Mouse (Mus musculus): ENCODE results near the gene Olfr692. TPM values are rescaled to one million over a fixed set of nuclear protein-coding genes. Genes with fewer than 3 reads are reported as not detected.
A peak's percentile ranks its signal among the peaks of the same experiment; 100 is the strongest.
"Not testable (repeated sequence)": the region's sequence is repeated elsewhere in the genome, so short reads cannot be mapped to it uniquely, and the experiment has no call there.

Gene Olfr692
- polyA plus RNA-seq, 1 experiment from 2014 or later = not detected

- no peak overlapping the region for H3K9ac ChIP-seq (ENCODE audit: low read length)
- no peaks in the 10 kb centered on the region for H3K9me3 ChIP-seq (replicated peaks; ENCODE audit: control insufficient read depth, low read length)
- H3K4me1 ChIP-seq (ENCODE audit: control insufficient read depth, insufficient read depth, low read length) = peaks cover 8% of the 10 kb centered on the region; the same call in 1 of the 2 replicates
- no peaks in the 10 kb centered on the region for H3K27me3 ChIP-seq (ENCODE audit: control insufficient read depth, insufficient read depth, low read length)
- no peak for ATAC-seq (ENCODE audit: insufficient read depth, low FRiP score)
- H3K4me3 ChIP-seq (replicated peaks; ENCODE audit: low read length) = no peak overlapping the region
- H3K4me2 ChIP-seq (ENCODE audit: low read depth, low read length) = no peak overlapping the region
- no peak overlapping the region; the same call in 1 of the 2 replicates for H3K27ac ChIP-seq (ENCODE audit: low read length)
- no peaks in the 10 kb centered on the region for H3K36me3 ChIP-seq (ENCODE audit: control insufficient read depth, insufficient read depth, low read length)
Measured at GRCm38 (mm10) chr7:105396126-105396525, 28.1 kb downstream of the Olfr692 start.

DNA sequence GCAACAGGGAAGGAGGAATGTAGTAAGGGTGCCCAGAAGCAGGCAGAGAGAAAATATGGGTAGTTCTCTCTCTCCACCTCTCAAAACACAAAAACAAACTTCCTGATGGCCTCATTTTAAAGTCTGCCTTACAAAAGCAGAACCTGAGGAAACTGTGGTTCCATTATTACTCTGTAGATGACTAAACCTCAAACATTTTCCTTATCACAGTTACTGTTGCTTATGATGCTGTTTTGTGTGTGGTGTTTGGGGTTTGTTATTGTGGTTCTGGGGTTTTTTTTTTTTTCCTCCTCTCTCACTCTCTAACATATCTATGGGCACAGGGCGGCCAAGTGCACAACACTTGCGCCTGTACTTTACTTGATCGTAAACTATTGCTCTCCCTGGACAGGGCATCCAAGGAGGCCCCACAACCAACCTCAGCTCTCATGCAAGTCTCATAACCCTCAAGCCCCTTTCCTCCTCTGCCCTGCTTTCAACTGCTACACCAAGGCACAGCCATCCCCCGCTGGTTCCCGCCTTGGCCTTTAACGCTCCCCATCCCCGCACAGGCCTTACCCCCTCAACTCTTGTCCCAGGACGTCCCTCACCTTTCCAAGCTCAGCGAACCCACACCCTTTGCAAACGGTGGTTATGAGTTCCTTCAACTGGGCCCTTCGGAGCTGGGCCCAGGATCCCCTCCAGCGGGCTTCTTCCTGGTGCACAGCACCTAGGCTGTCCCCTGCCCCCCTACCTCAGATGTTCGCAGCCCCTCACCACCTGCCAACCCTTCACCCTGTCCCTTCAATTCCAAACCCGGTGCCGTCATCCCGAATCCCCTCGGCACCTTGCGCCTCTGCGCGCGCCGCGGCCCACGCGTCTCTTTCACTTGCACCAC, 31.3 kb downstream of the Olfr692 start:
- WGBS = under 1% methylated on average over 25 of the region's 25 CpGs
- Histone ChIP-seq H3K4me3 (replicated peaks; ENCODE audit: low read length) (peak overlapping the region; percentile 93), H3K36me3 (ENCODE audit: control insufficient read depth, insufficient read depth, low read length) (no peaks in the 10 kb centered on the region), H3K4me2 (ENCODE audit: low read depth, low read length) (peak overlapping the region; percentile 92), H3K27me3 (ENCODE audit: control insufficient read depth, insufficient read depth, low read length) (no peaks in the 10 kb centered on the region), H3K27ac (ENCODE audit: low read length) (peak overlapping the region; percentile 85), H3K4me1 (ENCODE audit: control insufficient read depth, insufficient read depth, low read length) (peaks cover 8% of the 10 kb centered on the region; the same call in 1 of the 2 replicates), H3K9ac (ENCODE audit: low read length) (peak overlapping the region; percentile 95), H3K9me3 (replicated peaks; ENCODE audit: control insufficient read depth, low read length) (no peaks in the 10 kb centered on the region)
- ATAC-seq (ENCODE audit: insufficient read depth, low FRiP score) = peak; percentile 7; the same call in 1 of the 2 replicates

- Histone ChIP-seq H3K4me3 (replicated peaks; ENCODE audit: low read length) (peak within 1 kb of the TSS; percentile 93), H3K27ac (ENCODE audit: low read length) (peak within 1 kb of the TSS; percentile 87), H3K36me3 (ENCODE audit: control insufficient read depth, insufficient read depth, low read length) (no peaks in the 10 kb centered on the region), H3K27me3 (ENCODE audit: control insufficient read depth, insufficient read depth, low read length) (no peaks in the 10 kb centered on the region), H3K9ac (ENCODE audit: low read length) (peak within 1 kb of the TSS; percentile 95), H3K9me3 (replicated peaks; ENCODE audit: control insufficient read depth, low read length) (no peaks in the 10 kb centered on the region), H3K4me1 (ENCODE audit: control insufficient read depth, insufficient read depth, low read length) (peaks cover 8% of the 10 kb centered on the region; the same call in 1 of the 2 replicates), H3K4me2 (ENCODE audit: low read depth, low read length) (peak within 1 kb of the TSS; percentile 92)
- ATAC-seq (ENCODE audit: insufficient read depth, low FRiP score) = peak; percentile 98
- WGBS = under 1% methylated on average over 55 of the region's 55 CpGs
Measured at GRCm38 (mm10) chr7:105399935-105400624, 32.0 kb downstream of the Olfr692 start, which contains the start of gene Fam160a2. Gene Fam160a2, minus strand, starts transcription at chr7:105400054.

DNA sequence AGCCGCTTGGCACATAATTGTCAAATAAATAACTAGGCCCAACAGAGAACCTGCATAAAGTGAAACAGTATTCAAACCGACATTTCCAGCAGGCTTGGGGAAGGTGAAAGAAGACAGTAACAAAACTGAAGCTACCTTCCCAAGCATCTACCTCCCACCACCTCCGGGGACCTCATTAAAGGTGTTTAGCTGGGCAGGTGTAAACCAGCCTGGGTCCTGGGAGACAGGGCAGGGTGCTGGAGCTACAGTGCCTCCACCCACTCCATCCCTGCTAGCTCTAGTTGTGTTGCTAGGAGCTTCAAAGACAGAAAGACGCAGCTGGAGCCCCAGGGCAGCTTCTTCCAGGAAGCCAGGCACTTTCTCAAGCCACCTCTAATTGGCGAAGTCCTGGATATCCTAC, 36.2 kb downstream of the Olfr692 start, which contains the start of gene Cnga4:
Gene Cnga4, plus strand, starts transcription at position 301 of the 400 bp plus-strand sequence.
- no peak within 1 kb of the TSS for H3K4me2 ChIP-seq (ENCODE audit: low read depth, low read length)
- H3K9ac ChIP-seq (ENCODE audit: low read length) = no peak within 1 kb of the TSS
- no peaks in the 10 kb centered on the region for H3K36me3 ChIP-seq (ENCODE audit: control insufficient read depth, insufficient read depth, low read length)
- H3K4me3 ChIP-seq (replicated peaks; ENCODE audit: low read length) = no peak within 1 kb of the TSS
- no peaks in the 10 kb centered on the region for H3K27me3 ChIP-seq (ENCODE audit: control insufficient read depth, insufficient read depth, low read length)
- H3K4me1 ChIP-seq (ENCODE audit: control insufficient read depth, insufficient read depth, low read length) = no peaks in the 10 kb centered on the region
- WGBS = 66% methylated on average over 5 of the region's 5 CpGs
- H3K27ac ChIP-seq (ENCODE audit: low read length) = no peak within 1 kb of the TSS
- ATAC-seq (ENCODE audit: insufficient read depth, low FRiP score) = no peak
- no peaks in the 10 kb centered on the region for H3K9me3 ChIP-seq (replicated peaks; ENCODE audit: control insufficient read depth, low read length)

GRCm38 (mm10) chr7:105406322-105406721, 38.3 kb downstream of the Olfr692 start:
- no peak for ATAC-seq (ENCODE audit: insufficient read depth, low FRiP score)
- Histone ChIP-seq H3K4me3 (replicated peaks; ENCODE audit: low read length) (no peak overlapping the region), H3K4me2 (ENCODE audit: low read depth, low read length) (no peak overlapping the region), H3K27ac (ENCODE audit: low read length) (no peak overlapping the region), H3K9me3 (replicated peaks; ENCODE audit: control insufficient read depth, low read length) (no peaks in the 10 kb centered on the region), H3K9ac (ENCODE audit: low read length) (no peak overlapping the region), H3K27me3 (ENCODE audit: control insufficient read depth, insufficient read depth, low read length) (no peaks in the 10 kb centered on the region), H3K4me1 (ENCODE audit: control insufficient read depth, insufficient read depth, low read length) (no peaks in the 10 kb centered on the region), H3K36me3 (ENCODE audit: control insufficient read depth, insufficient read depth, low read length) (no peaks in the 10 kb centered on the region)
- 52% methylated on average over 1 of the region's 1 CpGs for WGBS

DNA sequence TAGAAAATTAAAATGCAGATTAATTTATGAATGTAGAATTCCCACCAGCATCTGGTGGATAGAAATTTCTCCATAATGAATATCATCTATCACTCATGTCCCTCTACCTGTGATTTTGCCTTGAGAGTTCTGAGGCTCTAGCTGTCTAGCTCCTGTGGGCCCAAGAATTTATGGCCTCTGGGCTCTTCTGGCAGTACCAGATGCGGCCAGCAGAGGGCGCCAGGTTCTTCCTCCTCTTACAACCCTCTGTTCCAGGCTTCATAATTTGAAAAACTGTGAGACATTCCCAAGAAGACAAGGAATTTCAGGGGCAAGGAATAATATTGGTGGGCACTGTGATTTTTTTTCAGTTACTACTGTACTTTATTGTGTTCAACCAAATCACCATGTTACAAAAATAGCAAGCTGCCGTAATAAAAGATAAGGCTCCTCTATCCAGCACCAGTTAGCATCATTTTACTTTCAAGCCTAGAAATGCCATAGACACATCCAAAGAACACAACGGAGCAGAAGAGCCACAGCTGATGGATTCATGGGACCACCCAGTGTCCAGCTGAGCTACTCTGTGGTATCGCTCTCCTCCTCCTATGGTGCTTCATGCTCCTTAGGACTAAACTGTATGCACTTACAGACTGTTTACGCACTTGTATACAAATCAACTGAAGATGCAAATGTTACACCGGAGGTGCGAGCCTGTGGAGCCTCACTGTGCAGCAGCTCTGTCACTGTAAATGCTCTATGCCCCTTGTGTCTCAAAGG, 44.0 kb downstream of the Olfr692 start:
- H3K36me3 ChIP-seq (ENCODE audit: control insufficient read depth, insufficient read depth, low read length); H3K27ac ChIP-seq (ENCODE audit: low read length); H3K27me3 ChIP-seq (ENCODE audit: control insufficient read depth, insufficient read depth, low read length); ATAC-seq (ENCODE audit: insufficient read depth, low FRiP score); H3K4me2 ChIP-seq (ENCODE audit: low read depth, low read length); H3K9ac ChIP-seq (ENCODE audit: low read length); H3K4me1 ChIP-seq (ENCODE audit: control insufficient read depth, insufficient read depth, low read length); H3K4me3 ChIP-seq (replicated peaks; ENCODE audit: low read length); H3K9me3 ChIP-seq (replicated peaks; ENCODE audit: control insufficient read depth, low read length): not testable (repeated sequence)
- 54% methylated on average over 8 of the region's 8 CpGs for WGBS

GRCm38 (mm10) chr7:105414385-105414784, 46.4 kb downstream of the Olfr692 start:
- H3K9ac ChIP-seq (ENCODE audit: low read length) = no peak overlapping the region
- no peaks in the 10 kb centered on the region for H3K27me3 ChIP-seq (ENCODE audit: control insufficient read depth, insufficient read depth, low read length)
- H3K4me2 ChIP-seq (ENCODE audit: low read depth, low read length) = no peak overlapping the region
- H3K4me3 ChIP-seq (replicated peaks; ENCODE audit: low read length) = no peak overlapping the region
- H3K9me3 ChIP-seq (replicated peaks; ENCODE audit: control insufficient read depth, low read length) = no peaks in the 10 kb centered on the region
- 45% methylated on average over 6 of the region's 6 CpGs for WGBS
- H3K27ac ChIP-seq (ENCODE audit: low read length) = no peak overlapping the region
- no peaks in the 10 kb centered on the region for H3K4me1 ChIP-seq (ENCODE audit: control insufficient read depth, insufficient read depth, low read length)
- no peaks in the 10 kb centered on the region for H3K36me3 ChIP-seq (ENCODE audit: control insufficient read depth, insufficient read depth, low read length)
- ATAC-seq (ENCODE audit: insufficient read depth, low FRiP score) = no peak

- Histone ChIP-seq H3K27me3 (ENCODE audit: control insufficient read depth, insufficient read depth, low read length) (no peaks in the 10 kb centered on the region), H3K9me3 (replicated peaks; ENCODE audit: control insufficient read depth, low read length) (no peaks in the 10 kb centered on the region), H3K4me1 (ENCODE audit: control insufficient read depth, insufficient read depth, low read length) (no peaks in the 10 kb centered on the region), H3K27ac (ENCODE audit: low read length) (no peak overlapping the region), H3K9ac (ENCODE audit: low read length) (no peak overlapping the region), H3K4me3 (replicated peaks; ENCODE audit: low read length) (no peak overlapping the region), H3K36me3 (ENCODE audit: control insufficient read depth, insufficient read depth, low read length) (no peaks in the 10 kb centered on the region), H3K4me2 (ENCODE audit: low read depth, low read length) (no peak overlapping the region)
- no peak for ATAC-seq (ENCODE audit: insufficient read depth, low FRiP score)
- WGBS = 80% methylated on average over 7 of the region's 7 CpGs
Measured at GRCm38 (mm10) chr7:105416529-105416928, 48.5 kb downstream of the Olfr692 start.

Measured in stomach, embryonic 16.5 days (tissue).